Mouse (Mus musculus): ENCODE measurements around the gene Gkap1. TPM values are rescaled to one million over a fixed set of nuclear protein-coding genes. Genes with fewer than 3 reads are reported as not detected.

Gkap1 gene
- polyA plus RNA-seq, 1 experiment from 2014 or later, result 21.3 TPM

DNA sequence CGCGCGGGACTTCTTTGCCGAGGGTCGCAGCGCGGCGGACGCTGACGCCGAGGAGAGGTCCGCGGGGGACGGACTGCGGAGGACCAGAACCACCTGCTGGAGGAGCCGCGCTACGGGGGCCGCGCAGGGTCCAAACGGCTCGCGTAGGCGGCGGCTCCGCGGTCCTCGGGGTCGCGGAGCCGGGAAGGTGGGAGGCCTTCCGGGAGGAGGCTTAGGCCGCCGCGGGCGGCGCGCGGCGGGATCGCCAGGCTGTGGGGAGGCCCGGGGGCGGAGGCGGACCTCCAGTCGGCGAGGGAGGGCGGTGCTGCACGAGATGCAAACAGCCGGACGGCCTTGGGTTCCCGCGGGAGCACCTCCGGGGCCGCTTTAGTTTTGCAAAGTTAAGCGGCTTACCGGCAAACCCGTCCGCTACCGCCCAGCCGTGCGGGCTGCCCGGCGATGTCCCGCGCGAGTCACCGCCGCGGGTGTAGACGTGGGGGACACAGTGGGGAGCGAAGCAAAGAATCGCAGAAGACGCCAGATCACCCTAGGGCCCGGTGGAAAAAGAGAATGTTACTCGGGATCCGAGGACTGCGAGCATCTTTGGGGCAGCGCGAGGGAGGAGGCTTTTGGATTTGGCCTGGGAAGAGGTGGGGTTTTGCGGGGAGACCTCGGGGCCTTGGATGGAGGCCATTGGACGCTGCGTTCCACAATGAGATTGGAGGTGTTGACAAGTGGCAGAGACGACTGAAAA, 1.1 kb downstream of the Gkap1 start:
- no peaks in the 10 kb centered on the region for H3K36me3 ChIP-seq (ENCODE audit: control insufficient read depth, insufficient read depth)
- ATAC-seq, result peak; percentile 82
- under 1% methylated on average over 84 of the region's 84 CpGs for WGBS
- H3K9ac ChIP-seq (replicated peaks; ENCODE audit: low read depth, low read length), result peak overlapping the region; percentile 61
- peak overlapping the region; percentile 84 for H3K4me3 ChIP-seq (replicated peaks; ENCODE audit: low read length)
- peak overlapping the region; percentile 79 for H3K4me2 ChIP-seq (ENCODE audit: low read length)
- H3K27ac ChIP-seq (ENCODE audit: low read length), result peak overlapping the region; percentile 75
- H3K4me1 ChIP-seq (replicated peaks; ENCODE audit: control insufficient read depth, insufficient read depth, low read length), result peaks cover 21% of the 10 kb centered on the region
- no peaks in the 10 kb centered on the region for H3K9me3 ChIP-seq (ENCODE audit: control insufficient read depth, low read length)
- H3K27me3 ChIP-seq (replicated peaks; ENCODE audit: control insufficient read depth, insufficient read depth, low read length), result no peaks in the 10 kb centered on the region

DNA sequence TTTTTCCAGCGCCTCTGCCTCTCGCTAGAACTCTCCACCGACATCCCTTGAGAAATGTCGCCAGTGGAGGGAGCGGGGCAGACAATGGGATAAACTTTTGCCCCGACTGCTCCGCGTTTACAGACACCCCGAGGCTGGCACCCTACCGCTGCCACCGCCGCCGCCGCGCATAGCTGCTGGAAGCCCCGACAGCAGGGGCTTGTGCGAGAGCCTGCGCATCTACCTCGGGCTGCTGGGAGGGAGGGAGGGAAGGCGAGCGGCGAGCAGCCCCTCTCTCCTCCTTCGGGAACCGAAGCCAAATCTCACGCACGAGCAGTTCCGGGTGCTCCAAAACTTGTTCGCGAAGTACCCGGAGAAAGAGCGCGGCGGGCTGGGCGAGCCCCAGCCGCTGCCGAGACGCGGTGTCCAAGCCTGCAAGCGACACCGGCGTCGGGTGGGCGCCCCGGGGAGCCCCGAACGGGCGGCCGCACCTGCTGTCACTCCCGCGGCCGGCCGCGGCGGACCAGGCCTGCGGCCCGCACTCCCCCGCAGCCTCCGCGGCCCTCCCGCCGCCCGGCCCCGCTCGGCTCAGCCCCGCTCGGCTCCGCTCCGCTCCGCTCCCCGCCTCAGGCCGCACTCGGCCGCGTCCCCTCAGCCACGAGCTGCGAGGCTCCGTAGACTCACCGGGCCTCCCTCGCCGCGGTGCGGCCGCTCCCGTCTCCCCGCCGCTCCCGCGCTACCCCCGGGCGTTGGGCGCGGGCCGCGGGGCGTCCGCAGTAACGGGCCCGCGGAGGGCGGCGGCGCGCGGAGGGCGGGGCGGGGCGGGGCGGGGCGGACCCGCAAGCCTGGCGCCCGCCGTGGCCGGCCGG, 1.9 kb downstream of the Gkap1 start:
- under 1% methylated on average over 92 of the region's 115 CpGs for WGBS
- peak overlapping the region; percentile 61 for H3K9ac ChIP-seq (replicated peaks; ENCODE audit: low read depth, low read length)
- peak overlapping the region; percentile 75 for H3K27ac ChIP-seq (ENCODE audit: low read length)
- ATAC-seq, result peak; percentile 81
- H3K9me3 ChIP-seq (ENCODE audit: control insufficient read depth, low read length), result no peaks in the 10 kb centered on the region
- H3K4me3 ChIP-seq (replicated peaks; ENCODE audit: low read length), result peak overlapping the region; percentile 84
- H3K4me2 ChIP-seq (ENCODE audit: low read length), result peak overlapping the region; percentile 79
- H3K27me3 ChIP-seq (replicated peaks; ENCODE audit: control insufficient read depth, insufficient read depth, low read length), result no peaks in the 10 kb centered on the region
- H3K36me3 ChIP-seq (ENCODE audit: control insufficient read depth, insufficient read depth), result no peaks in the 10 kb centered on the region
- H3K4me1 ChIP-seq (replicated peaks; ENCODE audit: control insufficient read depth, insufficient read depth, low read length), result peaks cover 21% of the 10 kb centered on the region

DNA sequence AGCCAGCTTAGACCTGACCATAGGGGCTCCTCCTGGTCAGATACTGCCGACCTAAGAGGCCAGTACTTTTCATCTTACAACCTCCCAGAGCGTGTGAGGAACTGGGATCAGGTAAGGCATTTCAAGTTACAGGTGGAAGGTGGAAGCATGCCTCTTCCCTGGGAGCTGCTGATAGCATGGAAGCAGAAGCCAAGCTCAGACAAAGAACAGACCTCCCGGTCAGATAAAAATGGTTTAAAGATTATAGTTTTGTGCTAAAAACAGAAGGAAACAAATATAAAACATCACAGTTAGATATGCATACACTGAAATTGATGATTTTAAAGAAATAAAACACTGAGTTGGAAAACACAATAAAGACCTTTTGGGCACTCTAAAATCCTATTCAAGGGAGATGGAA, 8.6 kb downstream of the Gkap1 start:
- 92% methylated on average over 3 of the region's 3 CpGs for WGBS
- Histone ChIP-seq H3K9ac (replicated peaks; ENCODE audit: low read depth, low read length) (no peak overlapping the region), H3K4me3 (replicated peaks; ENCODE audit: low read length) (no peak overlapping the region), H3K36me3 (ENCODE audit: control insufficient read depth, insufficient read depth) (no peaks in the 10 kb centered on the region), H3K4me2 (ENCODE audit: low read length) (no peak overlapping the region), H3K4me1 (replicated peaks; ENCODE audit: control insufficient read depth, insufficient read depth, low read length) (no peaks in the 10 kb centered on the region), H3K27ac (ENCODE audit: low read length) (no peak overlapping the region), H3K9me3 (ENCODE audit: control insufficient read depth, low read length) (no peaks in the 10 kb centered on the region), H3K27me3 (replicated peaks; ENCODE audit: control insufficient read depth, insufficient read depth, low read length) (no peaks in the 10 kb centered on the region)
- ATAC-seq, result no peak

DNA sequence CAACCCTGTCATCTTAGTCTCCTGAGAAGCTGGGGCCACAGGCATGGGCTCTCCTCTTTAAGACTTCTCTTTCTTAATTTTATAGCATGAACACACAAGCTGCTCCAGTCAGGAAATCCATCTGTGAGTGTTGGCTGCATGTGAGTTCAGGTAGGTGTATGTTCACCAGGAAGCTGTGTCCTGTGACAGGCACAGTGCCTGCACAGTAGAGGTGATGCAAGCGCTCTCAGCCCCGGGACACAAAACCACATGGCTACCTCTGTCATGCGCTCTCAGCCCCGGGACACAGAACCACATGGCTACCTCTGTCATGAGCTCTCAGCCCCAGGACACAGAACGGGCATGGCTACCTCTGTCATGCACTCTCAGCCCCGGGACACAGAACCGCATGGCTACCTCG, 12.0 kb downstream of the Gkap1 start:
- no peaks in the 10 kb centered on the region for H3K27me3 ChIP-seq (replicated peaks; ENCODE audit: control insufficient read depth, insufficient read depth, low read length)
- H3K4me1 ChIP-seq (replicated peaks; ENCODE audit: control insufficient read depth, insufficient read depth, low read length), result no peaks in the 10 kb centered on the region
- no peak for ATAC-seq
- H3K9me3 ChIP-seq (ENCODE audit: control insufficient read depth, low read length), result no peaks in the 10 kb centered on the region
- no peak overlapping the region for H3K4me3 ChIP-seq (replicated peaks; ENCODE audit: low read length)
- WGBS, result 84% methylated on average over 8 of the region's 8 CpGs
- H3K36me3 ChIP-seq (ENCODE audit: control insufficient read depth, insufficient read depth), result no peaks in the 10 kb centered on the region
- no peak overlapping the region for H3K4me2 ChIP-seq (ENCODE audit: low read length)
- no peak overlapping the region for H3K27ac ChIP-seq (ENCODE audit: low read length)
- H3K9ac ChIP-seq (replicated peaks; ENCODE audit: low read depth, low read length), result no peak overlapping the region

DNA sequence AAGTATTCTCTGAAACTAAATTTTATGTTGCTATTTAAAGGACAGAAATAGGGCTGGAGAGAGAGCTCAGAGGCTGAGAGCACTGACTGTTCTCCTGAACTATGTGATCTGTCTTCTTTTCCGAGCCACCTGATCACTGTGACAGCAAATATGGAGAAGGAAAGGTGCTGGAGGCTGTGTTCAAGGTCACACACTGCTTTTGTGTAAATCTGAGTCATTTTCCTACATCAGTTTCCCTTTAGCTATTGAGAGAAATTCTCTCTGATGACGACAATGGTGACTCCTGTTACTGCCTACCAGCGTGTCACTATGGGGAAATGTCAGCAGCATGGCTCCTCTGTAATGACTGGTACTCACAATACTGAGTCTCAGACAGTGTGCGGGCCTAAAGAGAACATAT, 13.8 kb downstream of the Gkap1 start:
- H3K9me3 ChIP-seq (ENCODE audit: control insufficient read depth, low read length), result no peaks in the 10 kb centered on the region
- H3K4me1 ChIP-seq (replicated peaks; ENCODE audit: control insufficient read depth, insufficient read depth, low read length), result no peaks in the 10 kb centered on the region
- H3K27me3 ChIP-seq (replicated peaks; ENCODE audit: control insufficient read depth, insufficient read depth, low read length), result no peaks in the 10 kb centered on the region
- no peak overlapping the region for H3K4me3 ChIP-seq (replicated peaks; ENCODE audit: low read length)
- no peak overlapping the region for H3K4me2 ChIP-seq (ENCODE audit: low read length)
- H3K36me3 ChIP-seq (ENCODE audit: control insufficient read depth, insufficient read depth), result no peaks in the 10 kb centered on the region; the same call in 1 of the 2 replicates
- 88% methylated on average over 4 of the region's 4 CpGs for WGBS
- no peak for ATAC-seq
- no peak overlapping the region for H3K9ac ChIP-seq (replicated peaks; ENCODE audit: low read depth, low read length)
- no peak overlapping the region for H3K27ac ChIP-seq (ENCODE audit: low read length)

DNA sequence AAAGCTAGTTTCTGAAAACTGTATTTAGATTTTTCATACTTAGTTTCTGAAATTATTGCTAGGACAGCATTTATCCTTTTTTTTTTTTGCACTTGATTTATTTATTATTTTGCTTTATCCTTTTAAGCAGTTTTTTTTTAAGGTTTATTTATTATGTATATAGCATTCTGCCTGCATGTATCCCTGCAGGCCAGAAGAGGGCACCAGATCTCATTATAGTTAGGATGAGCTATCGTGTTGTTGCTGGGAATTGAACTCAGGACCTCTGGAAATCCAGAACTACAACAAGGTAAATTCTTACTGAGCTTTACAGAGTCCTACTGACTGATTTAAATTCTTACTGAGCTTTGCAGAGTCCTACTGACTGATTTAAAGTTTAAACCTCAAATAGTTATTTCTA, 22.2 kb downstream of the Gkap1 start:
- no peak overlapping the region for H3K4me3 ChIP-seq (replicated peaks; ENCODE audit: low read length)
- 91% methylated on average over 1 of the region's 1 CpGs for WGBS
- H3K27ac ChIP-seq (ENCODE audit: low read length), result no peak overlapping the region
- H3K4me1 ChIP-seq (replicated peaks; ENCODE audit: control insufficient read depth, insufficient read depth, low read length), result no peaks in the 10 kb centered on the region
- H3K36me3 ChIP-seq (ENCODE audit: control insufficient read depth, insufficient read depth), result no peaks in the 10 kb centered on the region; the same call in 1 of the 2 replicates
- no peak for ATAC-seq
- no peak overlapping the region for H3K4me2 ChIP-seq (ENCODE audit: low read length)
- no peak overlapping the region for H3K9ac ChIP-seq (replicated peaks; ENCODE audit: low read depth, low read length)
- no peaks in the 10 kb centered on the region for H3K27me3 ChIP-seq (replicated peaks; ENCODE audit: control insufficient read depth, insufficient read depth, low read length)
- H3K9me3 ChIP-seq (ENCODE audit: control insufficient read depth, low read length), result no peaks in the 10 kb centered on the region

DNA sequence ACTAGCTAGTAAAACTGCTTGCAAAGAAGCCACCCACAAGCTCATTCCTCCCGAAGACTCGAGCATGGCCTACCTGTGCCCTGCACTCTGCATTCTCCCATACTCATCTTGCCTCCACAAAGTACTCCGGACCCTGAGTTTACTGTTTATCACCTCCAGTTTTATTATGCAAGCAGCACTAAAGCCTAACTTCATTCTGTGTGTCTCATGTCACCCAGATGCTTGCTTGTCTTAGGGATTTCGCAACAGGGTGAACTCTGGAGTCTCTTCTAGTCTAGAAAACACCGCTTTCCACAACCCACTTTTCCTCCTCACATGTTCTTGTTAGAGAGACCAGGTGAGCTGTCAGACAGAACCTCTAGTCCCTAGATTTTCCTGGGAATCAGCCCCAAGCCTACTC, 26.5 kb downstream of the Gkap1 start:
- no peak overlapping the region for H3K4me2 ChIP-seq (ENCODE audit: low read length)
- no peak for ATAC-seq
- WGBS, result 96% methylated on average over 5 of the region's 5 CpGs
- no peaks in the 10 kb centered on the region for H3K27me3 ChIP-seq (replicated peaks; ENCODE audit: control insufficient read depth, insufficient read depth, low read length)
- no peaks in the 10 kb centered on the region for H3K36me3 ChIP-seq (ENCODE audit: control insufficient read depth, insufficient read depth)
- H3K9ac ChIP-seq (replicated peaks; ENCODE audit: low read depth, low read length), result no peak overlapping the region
- H3K9me3 ChIP-seq (ENCODE audit: control insufficient read depth, low read length), result no peaks in the 10 kb centered on the region
- no peak overlapping the region for H3K4me3 ChIP-seq (replicated peaks; ENCODE audit: low read length)
- H3K4me1 ChIP-seq (replicated peaks; ENCODE audit: control insufficient read depth, insufficient read depth, low read length), result no peaks in the 10 kb centered on the region
- H3K27ac ChIP-seq (ENCODE audit: low read length), result no peak overlapping the region

DNA sequence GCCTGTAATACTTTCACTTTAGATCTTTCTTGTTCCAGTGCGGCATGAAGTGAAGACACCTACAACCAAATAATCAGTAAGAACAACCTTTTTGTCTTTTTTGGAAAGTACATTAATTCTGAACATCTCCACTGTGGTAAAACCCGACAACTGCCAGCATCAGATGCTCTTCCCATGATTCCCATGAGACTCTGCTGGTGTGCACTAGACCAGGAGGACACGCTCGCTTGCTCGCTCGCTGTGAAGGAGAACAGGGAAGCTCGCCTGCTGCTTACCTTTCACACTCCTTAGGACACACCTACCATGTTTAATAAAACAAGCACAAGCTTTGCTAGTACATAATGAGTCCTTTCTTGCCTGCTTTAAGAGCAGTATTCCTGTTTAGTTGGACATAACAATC, 39.0 kb downstream of the Gkap1 start:
- Histone ChIP-seq H3K9me3 (ENCODE audit: control insufficient read depth, low read length) (no peaks in the 10 kb centered on the region), H3K4me1 (replicated peaks; ENCODE audit: control insufficient read depth, insufficient read depth, low read length) (no peaks in the 10 kb centered on the region), H3K27ac (ENCODE audit: low read length) (no peak overlapping the region), H3K27me3 (replicated peaks; ENCODE audit: control insufficient read depth, insufficient read depth, low read length) (no peaks in the 10 kb centered on the region), H3K36me3 (ENCODE audit: control insufficient read depth, insufficient read depth) (no peaks in the 10 kb centered on the region), H3K4me3 (replicated peaks; ENCODE audit: low read length) (no peak overlapping the region), H3K9ac (replicated peaks; ENCODE audit: low read depth, low read length) (no peak overlapping the region), H3K4me2 (ENCODE audit: low read length) (no peak overlapping the region)
- ATAC-seq, result no peak
- 91% methylated on average over 7 of the region's 7 CpGs for WGBS

DNA sequence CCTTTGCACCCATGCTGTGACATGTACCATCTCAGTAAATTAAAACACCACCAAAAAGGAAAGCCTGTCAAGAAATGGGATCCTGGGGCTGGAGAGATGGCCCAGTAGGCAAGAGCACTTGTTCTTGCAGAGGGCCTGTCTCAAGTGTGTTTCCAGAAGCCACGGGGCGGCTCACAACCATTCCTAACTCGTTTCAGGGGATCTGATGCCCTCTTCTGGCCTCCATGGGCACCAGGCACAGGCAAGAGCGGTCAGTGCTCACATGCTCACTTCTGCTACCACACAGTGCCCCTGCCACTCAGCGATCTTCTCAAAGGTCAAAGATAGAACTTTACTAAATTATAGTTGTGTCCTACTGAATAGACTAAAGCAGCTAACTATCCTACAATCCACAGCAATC, 42.9 kb downstream of the Gkap1 start:
- no peak overlapping the region for H3K4me2 ChIP-seq (ENCODE audit: low read length)
- whole genome bisulfite sequencing, result 41% methylated on average over 5 of the region's 5 CpGs
- ATAC-seq, result no peak
- no peaks in the 10 kb centered on the region for H3K36me3 ChIP-seq (ENCODE audit: control insufficient read depth, insufficient read depth)
- no peaks in the 10 kb centered on the region for H3K9me3 ChIP-seq (ENCODE audit: control insufficient read depth, low read length)
- no peak overlapping the region for H3K4me3 ChIP-seq (replicated peaks; ENCODE audit: low read length)
- no peak overlapping the region for H3K9ac ChIP-seq (replicated peaks; ENCODE audit: low read depth, low read length)
- H3K4me1 ChIP-seq (replicated peaks; ENCODE audit: control insufficient read depth, insufficient read depth, low read length), result no peaks in the 10 kb centered on the region
- H3K27me3 ChIP-seq (replicated peaks; ENCODE audit: control insufficient read depth, insufficient read depth, low read length), result no peaks in the 10 kb centered on the region
- H3K27ac ChIP-seq (ENCODE audit: low read length), result no peak overlapping the region

Data from forebrain, embryonic 16.5 days (tissue).